Mouse (Mus musculus): ENCODE data around the gene Trpm8.

Trpm8 gene

DNA sequence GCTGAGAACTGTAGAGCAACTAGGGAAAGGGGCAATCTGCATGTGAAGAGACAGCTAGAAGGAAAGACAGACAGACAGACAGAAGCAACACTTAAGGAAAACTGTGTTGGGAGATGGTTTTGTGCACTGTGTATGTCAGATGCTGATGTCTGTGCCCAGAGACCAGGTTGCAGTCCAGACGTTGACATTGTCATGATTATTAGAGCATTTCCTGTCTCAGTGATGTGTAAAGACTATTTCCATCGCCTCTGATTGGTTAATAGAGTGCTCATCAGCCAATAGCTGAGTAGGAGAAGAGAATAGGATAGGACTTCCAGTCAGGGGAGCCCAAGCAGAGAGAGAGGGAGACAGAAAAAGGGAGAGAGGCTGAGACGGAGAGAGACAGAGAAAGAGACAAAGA lies 155.1 kb downstream of the Trpm8 start:
- peak; percentile 67 for DNase-seq (ENCODE audit: low read depth, low spot score)

DNA sequence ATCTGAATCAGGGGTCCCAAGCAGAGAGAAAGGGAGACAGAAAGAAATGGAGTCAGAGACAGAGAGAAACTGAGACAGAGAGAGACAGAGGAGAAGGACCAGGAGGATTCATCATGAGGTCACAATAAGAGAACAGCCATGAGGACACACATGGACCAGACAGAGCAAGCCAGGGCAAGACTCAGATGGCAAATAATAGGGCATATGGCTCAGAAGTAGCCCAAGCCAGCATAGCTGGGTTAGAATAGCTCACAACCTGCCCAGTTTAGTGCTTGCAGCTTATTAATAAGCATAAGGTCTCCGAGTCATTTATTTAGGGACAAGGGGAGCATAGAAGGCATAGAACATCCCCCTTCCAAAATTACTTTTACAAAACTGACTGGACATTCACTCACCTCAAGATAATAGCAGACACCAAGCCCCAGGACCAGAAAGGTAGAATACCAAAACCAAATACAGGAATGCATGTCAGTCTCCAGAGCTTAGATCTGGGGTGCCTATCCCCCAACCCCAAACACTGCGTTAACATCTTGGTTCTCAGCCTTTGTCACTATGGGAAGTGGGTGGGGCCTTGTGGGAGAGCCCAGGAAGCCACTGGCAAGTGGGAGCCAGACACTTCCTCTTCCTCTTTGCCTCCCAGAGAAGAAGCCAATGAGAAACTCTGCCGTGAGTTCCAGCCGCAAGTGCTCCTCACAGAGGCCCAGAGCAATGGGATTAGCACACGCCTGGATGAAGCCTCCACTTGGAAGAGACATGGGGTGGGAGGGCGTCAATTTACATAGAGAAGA lies 155.8 kb downstream of the Trpm8 start:
- peak; percentile 39 for DNase-seq (ENCODE audit: low read depth, low spot score)

DNA sequence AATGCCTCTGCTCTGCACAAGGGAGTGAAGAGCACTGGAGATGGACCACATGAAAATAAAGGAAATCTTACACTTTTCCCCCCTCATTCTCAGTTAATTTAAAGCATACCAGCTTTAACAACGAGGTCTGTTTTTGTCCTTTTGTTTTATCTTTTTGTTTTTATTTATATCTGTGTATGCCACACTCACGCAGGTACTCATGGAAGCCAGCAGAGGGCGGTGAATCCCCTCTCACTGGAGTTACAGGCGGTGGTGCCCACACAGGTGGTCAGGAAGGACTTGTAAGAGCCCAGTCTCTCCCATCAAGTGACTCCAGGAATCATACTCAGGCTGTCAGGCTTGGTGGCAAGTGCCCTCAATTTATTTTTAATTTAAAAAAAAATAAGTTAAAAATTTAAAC lies 156.6 kb downstream of the Trpm8 start:
- peak; percentile 42 for DNase-seq (ENCODE audit: low read depth, low spot score)

DNA sequence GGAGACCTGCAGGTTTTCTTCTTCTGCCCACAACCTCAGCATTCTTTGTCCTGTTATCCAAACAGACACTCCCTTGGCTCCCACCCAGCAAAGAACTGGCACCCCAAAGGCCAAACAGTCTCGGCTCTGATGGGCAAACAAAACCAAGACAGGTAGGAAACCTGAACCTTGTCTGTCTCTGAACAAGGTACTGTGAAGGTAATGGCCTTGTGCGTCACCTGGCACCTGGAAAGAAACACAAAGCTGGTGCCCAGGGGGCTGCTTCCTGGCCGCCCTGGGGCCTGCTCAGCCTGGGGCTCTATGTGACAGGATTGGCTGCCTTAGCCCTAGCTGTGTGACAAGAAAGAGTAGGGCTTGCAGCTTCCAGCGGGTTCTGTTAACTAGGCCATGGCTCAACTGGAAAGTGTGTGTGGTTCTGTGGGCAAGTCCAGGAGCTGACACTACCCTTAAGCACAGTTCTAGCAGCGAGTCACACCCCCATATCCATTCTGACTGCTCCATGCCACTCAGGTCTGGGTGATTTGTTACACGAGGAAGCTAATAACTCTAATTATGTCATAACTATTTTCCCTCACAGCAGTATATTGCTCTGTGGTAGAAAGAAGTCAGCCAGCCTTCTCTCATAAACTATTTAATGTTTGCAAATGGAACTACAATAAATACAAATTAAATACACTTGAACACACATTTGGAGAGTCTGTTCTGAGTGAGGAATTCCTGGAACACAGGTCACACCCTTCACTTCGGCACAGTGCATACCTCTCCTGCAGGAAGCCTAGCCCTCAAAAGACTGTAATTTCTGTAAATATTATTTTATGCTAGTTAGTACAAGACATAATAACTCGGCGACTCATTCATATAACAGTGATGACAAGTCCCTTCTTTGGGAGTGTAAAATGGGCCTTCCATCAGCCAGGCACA lies 160.0 kb downstream of the Trpm8 start:
- no peak for DNase-seq (ENCODE audit: low read depth, low spot score)

Data from R1 (cell line).